Mouse (Mus musculus) cerebral cortex, adult 2 months (tissue): Measurements from ENCODE around the gene Sipa1l1.

Experiments
- WGBS: fragments of 180-500 bp; shearing (Covaris S2); methylation state at CpG from one replicate; pipeline ENCODE4 v1.1.7; 2018; 5-methylcytosine and 5-hydroxymethylcytosine counted together

Gene Sipa1l1

GRCm38 (mm10) chr12:82213056-82213455 lies 43.9 kb downstream of the Sipa1l1 start:
- 56% methylated on average over 2 of the region's 2 CpGs for WGBS

DNA sequence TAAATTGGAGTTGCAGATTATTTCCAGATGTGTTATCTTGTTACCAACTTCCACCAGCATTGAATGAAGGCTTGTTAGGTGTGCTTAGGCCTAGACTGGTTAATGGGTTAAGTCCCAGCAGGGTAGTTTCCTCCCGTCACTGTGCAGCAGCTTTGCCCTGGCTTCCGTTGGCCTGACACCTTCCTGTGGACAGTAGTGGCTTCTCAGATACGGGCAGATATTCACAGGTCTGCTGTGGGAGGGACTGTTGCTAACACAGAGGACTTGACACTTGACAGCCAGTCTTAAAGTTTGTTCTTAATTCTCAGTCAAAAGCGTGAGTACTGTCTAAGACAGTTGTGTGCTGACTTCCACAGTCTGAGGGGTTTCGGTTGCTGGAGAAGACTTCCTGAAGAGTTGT lies 45.8 kb downstream of the Sipa1l1 start:
- WGBS = 67% methylated on average over 5 of the region's 5 CpGs

DNA sequence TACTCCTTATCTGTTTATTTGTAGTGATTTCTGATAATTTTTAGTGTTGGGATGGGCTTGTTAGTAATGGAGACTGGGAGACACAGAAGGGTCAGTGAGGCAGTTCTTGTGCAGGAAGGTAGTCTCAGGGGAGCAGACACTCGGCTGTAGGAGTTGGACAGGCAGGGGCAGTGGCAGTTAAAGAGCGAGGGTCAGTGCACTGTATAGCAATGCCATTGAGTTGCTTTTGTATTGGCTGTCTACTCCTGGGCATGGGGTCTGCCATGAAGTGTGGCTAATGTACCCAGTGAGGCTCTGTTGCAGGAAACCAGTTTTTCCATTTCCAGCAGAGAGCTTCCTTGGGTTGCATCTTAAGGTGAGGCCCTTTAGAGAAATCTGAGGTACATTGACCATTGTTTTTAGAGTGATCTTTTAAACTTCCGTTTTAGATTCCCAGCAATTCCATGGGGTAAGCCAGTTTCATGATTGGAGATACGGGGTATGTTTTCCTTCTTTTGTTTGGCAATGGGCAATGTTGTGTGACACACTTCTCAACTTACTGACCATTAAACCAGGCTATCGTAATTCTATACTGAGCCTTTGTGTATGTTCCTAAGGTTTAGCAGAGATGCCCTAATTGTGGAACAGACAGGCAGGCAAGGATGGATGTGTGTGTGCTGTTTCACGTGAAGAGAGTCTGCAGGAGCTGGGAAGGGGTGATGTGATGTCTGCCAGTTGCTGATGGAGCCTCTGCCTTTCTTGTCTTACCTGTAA lies 47.9 kb downstream of the Sipa1l1 start:
- 84% methylated on average over 6 of the region's 6 CpGs for WGBS

DNA sequence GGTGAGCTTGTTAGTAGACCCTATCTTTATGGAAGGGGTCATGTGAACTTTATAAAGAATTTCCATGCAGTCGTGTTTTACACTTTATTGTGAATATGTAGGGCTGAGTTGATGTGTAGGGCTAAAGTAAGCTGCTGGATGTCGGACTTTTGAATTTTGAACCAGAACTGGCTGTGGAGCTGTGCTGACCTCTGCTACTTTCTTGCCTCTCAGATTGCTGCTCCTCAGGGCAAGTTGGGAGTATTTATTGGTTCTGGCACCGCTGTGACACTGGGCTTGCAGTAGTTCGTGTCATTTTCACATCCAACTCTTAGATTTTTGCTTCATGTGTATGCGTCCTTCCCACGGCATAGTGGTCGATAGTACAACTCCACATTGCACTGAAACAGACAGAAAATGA lies 49.1 kb downstream of the Sipa1l1 start:
- WGBS = 82% methylated on average over 7 of the region's 7 CpGs

DNA sequence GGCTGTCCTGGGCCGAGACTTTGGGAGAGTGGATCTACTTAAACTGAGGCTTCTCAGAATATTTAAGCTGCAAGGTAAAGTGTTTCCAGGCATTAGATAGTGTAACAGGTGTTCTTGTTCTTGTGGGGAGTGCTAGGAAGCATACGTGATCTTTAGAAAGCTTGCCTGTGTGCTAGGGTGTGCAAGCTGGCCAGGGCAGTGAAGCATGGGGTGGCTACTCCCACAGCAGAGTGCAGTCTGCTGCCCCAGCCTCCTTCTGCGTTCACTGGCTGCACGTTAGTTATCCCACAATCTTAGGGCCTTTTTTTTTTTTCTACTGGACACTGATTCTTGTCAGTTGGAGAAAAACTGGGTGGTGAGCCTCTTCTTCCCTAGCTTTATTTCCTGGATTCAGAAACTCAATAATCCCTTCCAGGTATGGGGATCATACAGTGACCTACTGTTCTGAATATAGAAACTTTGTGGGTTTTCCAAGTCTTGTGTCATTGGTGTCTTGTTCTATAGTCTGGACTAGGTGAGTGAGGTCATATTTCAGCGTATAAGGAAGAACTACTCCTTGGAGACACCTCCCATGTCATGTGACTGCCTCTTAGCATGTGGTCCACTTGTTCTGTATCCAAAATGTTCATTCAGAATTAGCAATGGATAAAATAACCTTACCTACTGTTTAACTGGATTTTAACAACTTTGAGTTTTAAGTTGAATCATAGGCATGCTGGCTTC lies 51.4 kb downstream of the Sipa1l1 start:
- WGBS = 72% methylated on average over 5 of the region's 5 CpGs

DNA sequence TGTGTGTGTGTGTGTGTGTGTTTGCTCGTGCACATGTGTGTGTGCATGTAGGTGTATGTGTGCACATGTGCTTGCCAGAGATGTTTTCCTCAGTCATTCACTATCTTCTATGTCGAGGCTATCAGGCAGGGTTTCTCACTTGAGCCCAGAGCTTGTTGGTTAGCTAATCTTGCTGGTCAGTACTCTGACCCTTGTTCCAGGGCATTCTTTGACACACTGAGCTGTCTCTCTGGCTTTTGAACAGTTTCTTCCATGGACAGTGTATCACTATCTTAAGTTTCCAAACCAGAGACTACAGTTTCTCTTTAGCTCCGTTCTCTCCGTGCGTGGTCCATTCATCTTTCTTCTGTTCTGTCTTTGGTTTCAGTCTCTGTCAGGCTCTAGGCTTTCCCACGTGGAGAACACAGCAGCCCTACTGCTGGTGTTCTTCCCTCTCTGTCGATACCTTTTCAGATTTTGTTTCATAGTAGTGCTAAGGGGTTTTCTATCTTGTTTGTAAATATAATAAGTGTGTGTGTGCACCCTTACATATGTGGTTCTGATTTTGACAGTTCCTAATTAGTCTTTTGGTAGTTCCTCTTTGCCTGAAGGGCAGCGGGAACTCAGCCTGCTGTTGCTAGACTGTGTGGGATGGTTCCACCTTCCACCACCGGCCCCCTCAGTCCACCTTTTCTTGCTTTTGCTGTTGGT lies 54.2 kb downstream of the Sipa1l1 start:
- WGBS = 56% methylated on average over 9 of the region's 9 CpGs

DNA sequence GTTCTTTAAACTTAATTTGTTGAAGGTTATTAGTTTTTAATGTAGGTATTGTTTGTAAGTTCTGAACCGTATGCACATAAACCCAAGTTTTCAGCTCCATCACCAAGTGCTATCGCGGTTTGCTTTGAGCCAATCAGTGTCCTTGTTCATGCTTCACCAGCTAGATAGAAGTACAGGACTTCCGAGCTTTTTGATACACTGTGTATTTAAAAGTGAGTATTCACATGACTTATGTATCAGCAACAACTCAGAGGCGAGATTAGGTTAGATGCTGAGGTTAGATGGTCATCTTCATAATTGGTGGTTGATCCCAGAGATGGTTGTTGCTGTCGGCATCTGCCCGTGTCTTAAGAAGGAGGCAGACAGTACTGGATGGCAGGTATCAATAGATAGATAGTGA lies 55.7 kb downstream of the Sipa1l1 start:
- WGBS = 95% methylated on average over 7 of the region's 7 CpGs

- 83% methylated on average over 2 of the region's 2 CpGs for WGBS
Observed at GRCm38 (mm10) chr12:82225278-82225677, 56.2 kb downstream of the Sipa1l1 start.

- 46% methylated on average over 4 of the region's 4 CpGs for WGBS
Observed at GRCm38 (mm10) chr12:82225751-82226228, 56.7 kb downstream of the Sipa1l1 start.

GRCm38 (mm10) chr12:82226311-82227066 lies 57.4 kb downstream of the Sipa1l1 start:
- WGBS = 70% methylated on average over 6 of the region's 6 CpGs

DNA sequence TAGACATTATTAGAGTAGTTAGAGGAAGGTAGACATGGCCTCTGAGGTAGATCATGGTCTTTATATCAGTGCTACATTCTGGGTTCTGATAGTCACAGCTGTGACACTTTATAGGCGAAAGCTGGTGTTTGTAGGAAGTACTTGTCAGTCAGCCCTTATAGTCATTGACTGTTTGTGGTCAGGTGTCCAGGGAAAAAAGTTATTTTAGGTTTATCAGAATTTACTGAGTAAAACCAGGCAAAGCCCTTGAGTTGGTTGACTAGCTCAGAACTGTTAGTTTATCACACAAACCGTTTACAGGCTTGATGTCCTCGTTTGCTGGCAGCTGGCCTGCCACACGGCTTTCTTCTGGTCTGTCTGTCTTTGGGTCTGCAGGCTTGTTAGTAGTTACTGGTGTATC lies 61.0 kb downstream of the Sipa1l1 start:
- 47% methylated on average over 4 of the region's 4 CpGs for WGBS

GRCm38 (mm10) chr12:82231191-82231590 lies 62.1 kb downstream of the Sipa1l1 start:
- 47% methylated on average over 7 of the region's 7 CpGs for WGBS

DNA sequence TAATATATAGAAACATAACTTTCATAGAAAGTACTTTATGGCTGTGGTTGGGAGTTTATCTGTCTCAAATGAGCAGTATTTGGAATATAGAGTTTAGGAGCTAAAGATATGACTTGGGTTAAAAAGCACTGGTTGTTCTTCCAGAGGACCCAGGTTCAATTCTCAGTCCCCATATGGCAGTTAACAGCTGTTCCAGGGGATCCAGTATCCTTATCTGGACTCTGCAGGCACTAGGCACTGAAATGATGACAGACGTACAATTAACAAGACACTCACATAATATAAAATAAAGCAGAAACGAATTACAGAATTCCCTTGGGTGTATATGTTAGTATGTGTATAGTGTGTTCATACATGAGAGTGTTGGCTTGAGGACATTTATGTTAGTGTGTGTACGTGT lies 64.1 kb downstream of the Sipa1l1 start:
- 79% methylated on average over 3 of the region's 3 CpGs for WGBS

GRCm38 (mm10) chr12:82234463-82235223 lies 65.5 kb downstream of the Sipa1l1 start:
- WGBS = 87% methylated on average over 14 of the region's 14 CpGs

- 68% methylated on average over 4 of the region's 4 CpGs for WGBS
Observed at GRCm38 (mm10) chr12:82237095-82237494, 68.0 kb downstream of the Sipa1l1 start.

DNA sequence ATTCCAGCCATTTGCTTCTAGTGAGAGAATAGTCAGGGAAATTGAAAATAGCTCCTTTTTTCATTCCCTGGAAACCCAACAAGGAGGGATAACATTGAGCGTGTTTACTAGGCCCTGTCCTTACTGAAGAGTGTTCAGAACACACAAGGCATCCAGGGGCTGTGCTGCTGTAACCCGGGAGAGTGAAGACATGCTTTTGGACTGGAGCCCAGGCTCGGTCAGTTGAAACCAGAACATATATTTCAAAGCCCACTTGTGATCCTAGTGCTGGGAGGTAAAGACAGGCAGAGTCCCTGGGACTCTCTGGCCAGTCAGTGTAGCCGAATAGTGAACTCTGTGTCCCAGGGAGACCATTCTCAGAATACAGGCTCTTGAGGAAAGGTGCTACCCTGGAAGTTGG lies 68.8 kb downstream of the Sipa1l1 start:
- 53% methylated on average over 4 of the region's 4 CpGs for WGBS

DNA sequence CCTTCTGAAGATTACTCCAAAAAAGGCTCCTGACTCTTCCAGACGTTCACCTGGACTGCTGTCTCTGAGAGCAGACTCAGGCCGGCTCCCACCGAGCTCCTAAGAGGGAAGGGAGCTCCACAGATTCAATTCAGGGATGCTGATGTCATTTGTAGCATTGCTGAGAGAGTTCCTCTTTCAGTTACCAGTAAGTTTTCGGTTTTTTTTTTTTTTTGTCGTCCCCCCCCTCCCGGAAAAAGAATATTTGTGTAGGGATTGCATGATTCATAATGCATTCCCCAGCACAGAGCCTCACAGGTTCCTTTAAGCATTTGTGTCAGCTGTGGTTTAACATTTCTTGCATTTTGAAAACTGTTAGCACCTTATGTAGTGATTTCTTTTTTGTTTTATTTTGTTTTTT lies 71.6 kb downstream of the Sipa1l1 start:
- WGBS = 54% methylated on average over 6 of the region's 6 CpGs

GRCm38 (mm10) chr12:82245219-82245618 lies 76.1 kb downstream of the Sipa1l1 start:
- WGBS = 77% methylated on average over 6 of the region's 6 CpGs

DNA sequence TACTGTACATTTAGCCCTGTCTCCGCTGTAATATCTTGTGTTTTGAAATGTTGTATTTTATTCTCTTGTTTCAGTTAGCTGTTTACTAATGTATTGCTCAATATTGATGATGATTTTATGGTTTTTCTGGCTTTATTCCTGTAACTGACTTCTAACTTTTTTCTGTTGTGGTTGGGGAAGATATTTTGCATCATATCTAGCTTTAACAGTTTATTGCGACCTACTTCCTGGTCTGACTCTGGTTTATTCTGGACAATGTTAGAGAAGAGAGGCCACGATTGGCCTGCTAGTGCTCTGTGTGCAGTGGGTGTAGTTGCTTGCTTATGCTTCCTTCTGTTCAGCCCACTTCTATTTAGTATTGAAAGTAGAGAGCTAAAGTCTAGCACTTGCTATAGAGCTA lies 77.3 kb downstream of the Sipa1l1 start:
- 55% methylated on average over 3 of the region's 3 CpGs for WGBS

GRCm38 (mm10) chr12:82247371-82248258 lies 78.5 kb downstream of the Sipa1l1 start:
- 83% methylated on average over 14 of the region's 14 CpGs for WGBS
